Mouse (Mus musculus) fibroblast of lung, adult 2 months (primary cell): ENCODE results near the gene Zmat3.

Source experiments
- DNase-seq: peaks from one replicate; pipeline ENCODE4 v3.0.0-alpha.2; 2011; ENCODE audit warnings: low read depth

The Zmat3 gene

GRCm38 (mm10) chr3:32365546-32366245, at the start of gene Zmat3:
Gene Zmat3, minus strand, starts transcription at chr3:32366014.
- DNase-seq: no peak

DNA sequence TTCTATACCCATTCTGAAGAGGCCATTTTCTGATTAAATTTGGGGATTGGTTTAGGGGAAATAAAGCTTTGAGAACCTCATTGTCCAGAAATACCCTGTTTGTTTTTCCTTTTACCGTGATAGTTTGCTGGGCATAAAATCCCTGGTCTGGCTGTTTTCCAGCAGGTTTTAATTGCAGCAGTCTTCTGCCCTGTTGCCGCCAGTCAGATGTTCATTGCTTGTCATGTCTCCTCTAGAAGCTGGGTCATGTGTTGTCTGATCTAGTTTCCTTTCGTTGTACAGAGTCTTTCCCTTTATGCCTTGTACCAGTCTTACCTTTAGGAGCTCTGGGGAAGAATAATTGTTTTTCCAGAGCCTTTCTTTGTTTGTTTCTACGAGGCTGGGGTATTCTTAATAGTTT, 48.6 kb upstream of the Zmat3 start:
- DNase-seq: no peak

- no peak for DNase-seq
Observed at GRCm38 (mm10) chr3:32412502-32413044, 46.8 kb upstream of the Zmat3 start.

GRCm38 (mm10) chr3:32408811-32409273, 43.0 kb upstream of the Zmat3 start:
- no peak for DNase-seq

GRCm38 (mm10) chr3:32406804-32407203, 41.0 kb upstream of the Zmat3 start:
- no peak for DNase-seq

DNA sequence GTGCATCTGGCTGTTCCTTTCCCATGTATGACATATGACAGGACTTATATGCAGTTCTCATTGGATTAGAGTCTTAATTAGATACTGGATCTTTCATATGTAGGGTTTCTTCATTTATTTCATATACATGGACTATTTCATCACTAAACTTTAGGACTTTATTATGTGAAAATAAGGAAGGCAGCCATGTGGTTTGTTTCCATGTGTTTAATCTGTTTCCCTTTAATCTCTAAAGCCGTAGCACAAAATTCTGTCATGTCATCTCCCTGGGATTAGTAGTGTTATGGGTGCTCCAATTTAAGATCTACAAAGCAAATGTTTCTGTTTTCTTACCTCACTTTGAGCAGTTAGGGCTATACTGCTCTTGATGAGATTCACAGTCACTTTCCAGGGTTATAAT, 39.9 kb upstream of the Zmat3 start:
- no peak for DNase-seq

GRCm38 (mm10) chr3:32402990-32403885, 37.4 kb upstream of the Zmat3 start:
- no peak for DNase-seq

DNA sequence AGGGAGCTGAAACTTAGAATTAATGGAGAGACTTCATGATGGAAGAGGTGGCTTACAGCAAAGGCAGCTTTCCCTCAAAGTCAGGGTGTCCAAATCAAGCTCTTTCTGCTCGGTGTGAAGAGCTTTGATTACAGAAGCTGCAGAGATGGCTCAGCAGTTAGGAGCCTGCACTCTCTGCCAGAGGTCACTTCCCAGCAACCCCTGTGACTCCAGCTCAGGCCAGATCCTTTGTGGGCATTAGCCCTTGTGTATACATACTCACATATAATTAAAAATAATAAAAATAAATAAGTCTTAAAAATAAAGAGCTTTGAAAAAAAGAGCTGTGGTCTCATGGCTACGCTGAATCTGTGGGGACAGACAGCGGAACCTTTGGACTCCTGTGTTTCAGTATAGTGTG, 35.8 kb upstream of the Zmat3 start:
- DNase-seq: no peak

GRCm38 (mm10) chr3:32399931-32400330, 34.1 kb upstream of the Zmat3 start:
- no peak for DNase-seq

GRCm38 (mm10) chr3:32399381-32399780, 33.6 kb upstream of the Zmat3 start:
- DNase-seq: no peak

GRCm38 (mm10) chr3:32398623-32399022, 32.8 kb upstream of the Zmat3 start:
- no peak for DNase-seq

GRCm38 (mm10) chr3:32398175-32398538, 32.3 kb upstream of the Zmat3 start:
- no peak for DNase-seq

DNA sequence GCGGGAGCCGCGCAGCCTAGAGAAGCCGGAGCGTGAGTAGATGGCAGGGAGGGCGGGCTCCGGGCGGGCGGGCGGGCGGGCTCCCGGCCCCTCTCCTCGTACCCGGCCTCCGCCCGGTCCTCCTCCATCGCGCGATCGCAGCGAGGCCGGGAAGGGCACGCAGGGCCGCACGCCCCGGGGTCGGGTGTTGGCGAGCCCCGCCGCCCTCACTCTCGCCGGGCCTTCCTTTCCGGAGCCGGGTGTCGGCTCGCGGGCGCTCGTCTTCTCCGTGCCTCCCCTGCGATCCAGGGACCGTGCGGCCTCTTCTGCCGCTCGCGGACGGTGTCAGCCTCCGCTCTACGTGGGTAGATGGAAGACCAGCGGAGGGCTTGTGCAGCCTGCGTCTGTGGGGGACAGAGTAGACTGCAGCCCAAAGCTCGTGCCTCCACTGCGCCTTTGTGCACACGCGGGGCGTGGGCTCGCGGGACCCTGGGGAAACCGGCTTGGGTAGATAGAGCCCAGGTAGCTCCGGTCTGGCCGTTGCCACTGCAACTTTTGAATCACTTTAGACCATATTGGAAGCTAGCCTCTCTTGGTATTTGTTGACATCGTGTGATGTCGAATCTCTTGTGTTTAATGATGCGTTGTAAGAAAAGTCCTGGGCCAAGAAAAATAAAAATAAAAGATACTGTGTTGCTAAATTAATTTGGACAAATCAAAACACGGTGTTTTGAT, 31.8 kb upstream of the Zmat3 start, which contains the start of gene Pik3ca:
Gene Pik3ca, plus strand, starts transcription at position 211 of the 714 bp plus-strand sequence.
- no peak for DNase-seq

GRCm38 (mm10) chr3:32396794-32397460, 31.1 kb upstream of the Zmat3 start:
- DNase-seq: peak; percentile 95

- DNase-seq: no peak
Observed at GRCm38 (mm10) chr3:32395771-32396551, 30.1 kb upstream of the Zmat3 start.

- DNase-seq: no peak
Observed at GRCm38 (mm10) chr3:32393986-32394385, 28.2 kb upstream of the Zmat3 start.

DNA sequence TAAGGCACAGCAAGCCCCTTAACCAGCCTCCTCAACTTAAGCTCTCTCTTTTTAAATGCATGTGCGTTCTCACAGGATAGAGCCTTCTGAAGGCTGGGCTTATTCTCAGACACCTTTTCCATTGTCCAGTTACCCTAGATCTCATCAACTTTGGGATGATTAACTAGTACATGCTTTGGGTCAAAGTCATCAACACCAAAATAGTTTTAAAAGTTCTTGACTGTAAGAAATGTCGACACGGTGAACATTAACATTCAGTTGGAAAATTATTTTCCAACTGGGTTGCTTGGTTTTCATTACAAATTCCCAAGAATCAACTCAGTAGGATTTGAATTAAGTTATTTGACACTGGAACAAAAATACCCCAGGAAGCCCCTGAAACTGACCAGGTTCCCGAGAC, 27.0 kb upstream of the Zmat3 start:
- no peak for DNase-seq

DNA sequence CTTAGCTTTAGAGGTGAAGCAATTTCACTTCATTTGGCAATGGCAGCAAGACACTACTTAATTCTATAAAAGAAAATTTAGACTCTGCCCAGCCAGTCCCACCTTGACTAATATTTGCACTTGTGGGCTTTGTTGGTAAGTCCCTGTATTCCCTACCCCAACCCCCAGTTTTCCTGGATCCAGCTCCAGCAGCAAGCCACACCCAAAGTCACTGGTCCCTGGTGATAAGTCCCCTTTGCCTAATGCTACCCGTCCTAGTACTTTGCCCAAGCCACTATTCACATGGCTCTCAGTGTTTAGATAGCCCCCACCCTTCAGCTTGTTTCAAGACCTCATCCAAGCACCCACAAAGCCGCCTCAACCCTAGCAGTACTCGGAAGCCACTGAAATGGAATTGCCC, 15.7 kb upstream of the Zmat3 start:
- DNase-seq: no peak

DNA sequence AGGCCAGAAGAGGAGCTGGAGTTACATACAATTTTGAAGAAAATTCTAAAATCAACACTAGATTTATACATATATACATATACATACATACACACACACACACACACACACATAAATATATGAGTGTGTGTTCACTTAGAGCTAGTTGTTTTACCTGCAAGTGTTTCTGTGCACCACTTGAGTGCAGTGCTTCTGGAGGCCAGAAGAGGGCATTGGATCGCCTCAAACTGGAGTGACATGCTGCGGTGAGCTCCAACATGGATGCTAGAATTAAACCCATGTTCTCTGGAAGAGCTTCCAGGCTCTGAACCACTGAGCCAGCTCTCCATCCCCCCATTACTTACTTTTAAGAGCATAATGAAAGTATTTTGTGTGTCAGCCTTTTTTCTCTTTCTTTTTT, 14.1 kb upstream of the Zmat3 start:
- DNase-seq: no peak

DNA sequence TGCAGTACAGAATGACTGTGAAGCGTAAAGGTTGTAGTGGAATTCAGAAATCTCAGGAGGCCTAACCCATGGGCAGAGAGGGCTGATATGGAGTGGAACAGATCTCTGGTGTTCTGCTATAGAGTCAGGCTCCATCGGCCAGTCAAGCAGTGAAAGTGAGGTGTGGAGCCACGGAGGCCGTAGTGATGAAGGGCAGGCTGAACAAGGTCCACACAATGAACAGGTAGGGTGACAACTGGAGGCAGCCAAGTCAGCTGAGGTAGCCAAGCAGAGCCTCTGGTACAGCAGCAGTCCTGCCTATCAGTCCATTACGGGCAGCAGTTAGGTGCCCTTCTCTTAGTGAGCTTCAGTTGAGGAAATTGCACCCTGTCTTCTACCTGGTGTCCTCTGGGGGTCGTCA, 7.4 kb upstream of the Zmat3 start:
- no peak for DNase-seq

- DNase-seq: no peak
Observed at GRCm38 (mm10) chr3:32372470-32372869, 6.7 kb upstream of the Zmat3 start.
